7 mouse cellular contexts compared by ENCODE assay signal in genomic region chr4:150568318-150569134, GRCm38 (mm10).
A peak's percentile ranks its signal among the peaks of the same experiment; 100 is the strongest.
DNase-seq lines count a peak whose midpoint lies in the region; ATAC-seq and TF ChIP-seq lines count a peak whose summit lies in the region.

No protein-coding gene starts in this region.

- peaks cover 1% of the 10 kb centered on the region; the same call in 1 of the 2 replicates for H3K36me3 ChIP-seq in heart, postnatal 0 days (replicated peaks; ENCODE audit: control insufficient read depth, insufficient read depth, low read length)
- H3K36me3 ChIP-seq in limb, embryonic 11.5 days (ENCODE audit: control insufficient read depth, insufficient read depth, low read length), result no peaks in the 10 kb centered on the region
- H3K36me3 ChIP-seq in midbrain, embryonic 16.5 days (ENCODE audit: control insufficient read depth, insufficient read depth, low read length), result no peaks in the 10 kb centered on the region

- no peaks in the 10 kb centered on the region for H3K9me3 ChIP-seq in heart, postnatal 0 days (replicated peaks; ENCODE audit: control insufficient read depth, low read length)
- no peaks in the 10 kb centered on the region for H3K9me3 ChIP-seq in limb, embryonic 11.5 days (ENCODE audit: control insufficient read depth, low read length)
- H3K9me3 ChIP-seq in midbrain, embryonic 16.5 days (replicated peaks; ENCODE audit: control insufficient read depth, low read length, poor library complexity, severe bottlenecking), result no peaks in the 10 kb centered on the region

- H3K27me3 ChIP-seq in heart, postnatal 0 days (ENCODE audit: control insufficient read depth, insufficient read depth, low read length), result no peaks in the 10 kb centered on the region
- H3K27me3 ChIP-seq in limb, embryonic 11.5 days (ENCODE audit: control insufficient read depth, insufficient read depth, low read length), result no peaks in the 10 kb centered on the region
- no peaks in the 10 kb centered on the region for H3K27me3 ChIP-seq in midbrain, embryonic 16.5 days (ENCODE audit: control insufficient read depth, insufficient read depth, low read depth, low read length)

- H3K4me2 ChIP-seq in heart, postnatal 0 days (ENCODE audit: low read depth, low read length), result peak overlapping the region; percentile 80
- H3K4me2 ChIP-seq in limb, embryonic 11.5 days (ENCODE audit: low read depth, severe bottlenecking), result peak overlapping the region; percentile 80
- H3K4me2 ChIP-seq in midbrain, embryonic 16.5 days (ENCODE audit: low read length), result peak overlapping the region; percentile 74

- peak overlapping the region; percentile 92 for H3K9ac ChIP-seq in heart, postnatal 0 days (replicated peaks; ENCODE audit: low read depth, low read length)
- peak overlapping the region; percentile 94 for H3K9ac ChIP-seq in limb, embryonic 11.5 days (ENCODE audit: low read length)
- peak overlapping the region; percentile 94 for H3K9ac ChIP-seq in midbrain, embryonic 16.5 days (ENCODE audit: low read depth, low read length)

- no peak for TF ChIP-seq CTCF in heart, postnatal 0 days (IDR thresholded peaks at IDR 0.05; ENCODE audit: low read depth)

- no peak for TF ChIP-seq EP300 in heart, postnatal 0 days (IDR thresholded peaks at IDR 0.05; ENCODE audit: low read depth)

- 32% methylated on average over 9 of the region's 9 CpGs for WGBS in heart, postnatal 0 days
- 33% methylated on average over 9 of the region's 9 CpGs for WGBS in limb, embryonic 11.5 days
- 39% methylated on average over 9 of the region's 9 CpGs for WGBS in midbrain, embryonic 16.5 days

- H3K4me3 ChIP-seq in heart, postnatal 0 days (ENCODE audit: low read depth, low read length), result peak overlapping the region; percentile 86
- H3K4me3 ChIP-seq in limb, embryonic 11.5 days (ENCODE audit: low read depth, low read length), result peak overlapping the region; percentile 79
- peak overlapping the region; percentile 85 for H3K4me3 ChIP-seq in midbrain, embryonic 16.5 days (ENCODE audit: low read depth, low read length)

- H3K27ac ChIP-seq in heart, postnatal 0 days (ENCODE audit: low read depth), result peak overlapping the region; percentile 90
- peak overlapping the region; percentile 92 for H3K27ac ChIP-seq in limb, embryonic 11.5 days (replicated peaks; ENCODE audit: low read depth, low read length)
- H3K27ac ChIP-seq in midbrain, embryonic 16.5 days (ENCODE audit: low read length), result peak overlapping the region; percentile 92

- DNase-seq in heart, postnatal 0 days (ENCODE audit: low spot score), result no peak
- DNase-seq in limb, embryonic 11.5 days (ENCODE audit: low spot score), result no peak
- no peak for DNase-seq in layer of hippocampus, adult 9-10 months (ENCODE audit: low spot score)
- DNase-seq in layer of hippocampus, postnatal 25 days (ENCODE audit: extremely low spot score in 1 of 2, low spot score in 1 of 2), result no peak

- peaks cover 18% of the 10 kb centered on the region for H3K4me1 ChIP-seq in heart, postnatal 0 days (ENCODE audit: control insufficient read depth, insufficient read depth)
- peaks cover 19% of the 10 kb centered on the region for H3K4me1 ChIP-seq in limb, embryonic 11.5 days (ENCODE audit: control insufficient read depth, insufficient read depth, low read length)
- peaks cover 30% of the 10 kb centered on the region for H3K4me1 ChIP-seq in midbrain, embryonic 16.5 days (ENCODE audit: control insufficient read depth, insufficient read depth, low read length)

- peak; percentile 38 for ATAC-seq in CD4-positive, CD25-positive, alpha-beta regulatory T cell, adult 4 months
- ATAC-seq in activated CD4-positive, CD25-positive, alpha-beta regulatory T cell, adult 4 months, result peak; percentile 43
- no peak for ATAC-seq in heart, postnatal 0 days (ENCODE audit: insufficient read depth, low read depth)
- no peak for ATAC-seq in limb, embryonic 11.5 days (ENCODE audit: insufficient number of reproducible peaks, low FRiP score, low TSS enrichment, low read depth)
- ATAC-seq in midbrain, embryonic 16.5 days, result no peak

Comparison
In these comparisons a context has a peak if more than half of its experiments do, and no peak if none do; other contexts are left out.
1. ATAC-seq: peak in CD4-positive, CD25-positive, alpha-beta regulatory T cell, adult 4 months (single experiment) and activated CD4-positive, CD25-positive, alpha-beta regulatory T cell, adult 4 months (single experiment); none in heart, postnatal 0 days (single experiment), limb, embryonic 11.5 days (single experiment) and midbrain, embryonic 16.5 days (single experiment).
2. Peak in every context shown above with its lines, with median percentiles within 50 percentile points of each other: H3K27ac ChIP-seq, H3K4me2 ChIP-seq, H3K4me3 ChIP-seq and H3K9ac ChIP-seq.